Mouse (Mus musculus) layer of hippocampus, adult 8-10 months (tissue): Measurements from ENCODE around the gene Agap1. TPM values are rescaled to one million over a fixed set of nuclear protein-coding genes. Genes with fewer than 3 reads are reported as not detected.
A peak's percentile ranks its signal among the peaks of the same experiment; 100 is the strongest.

Experiments used
- DNase-seq, 2 experiments: peaks; one replicate each; pipeline ENCODE4 v3.0.0; 2022; ENCODE audit warnings: low spot score in 2 of 2
- total RNA-seq, 4 experiments: library from RNA; stranded (reverse); gene quantifications; 2 replicates each; pipeline ENCODE4 v1.2.4; 2022

Agap1 gene
- total RNA-seq, 4 experiments from 2014 or later, result 235 to 308 (median 283) TPM

DNA sequence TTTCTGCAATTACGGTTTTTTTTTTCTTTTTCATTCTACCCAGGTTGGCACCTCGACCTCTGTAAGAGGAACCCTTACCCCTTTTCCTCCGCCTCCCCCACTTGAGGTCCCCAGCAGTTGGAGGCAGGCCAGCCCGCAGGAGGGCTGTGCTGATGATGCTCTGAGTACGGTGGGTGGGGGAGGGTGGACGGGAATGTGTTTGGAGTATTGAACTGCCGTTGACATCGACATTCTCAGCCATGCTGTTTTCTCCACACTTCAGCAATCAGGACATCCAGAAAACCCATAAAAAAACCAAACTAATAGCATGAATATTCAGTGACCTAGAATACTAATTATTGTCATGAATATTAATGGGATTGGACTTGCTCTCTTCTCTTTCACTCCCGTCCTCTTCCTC is 295.9 kb downstream of the Agap1 start:
- DNase-seq, result no peak

DNA sequence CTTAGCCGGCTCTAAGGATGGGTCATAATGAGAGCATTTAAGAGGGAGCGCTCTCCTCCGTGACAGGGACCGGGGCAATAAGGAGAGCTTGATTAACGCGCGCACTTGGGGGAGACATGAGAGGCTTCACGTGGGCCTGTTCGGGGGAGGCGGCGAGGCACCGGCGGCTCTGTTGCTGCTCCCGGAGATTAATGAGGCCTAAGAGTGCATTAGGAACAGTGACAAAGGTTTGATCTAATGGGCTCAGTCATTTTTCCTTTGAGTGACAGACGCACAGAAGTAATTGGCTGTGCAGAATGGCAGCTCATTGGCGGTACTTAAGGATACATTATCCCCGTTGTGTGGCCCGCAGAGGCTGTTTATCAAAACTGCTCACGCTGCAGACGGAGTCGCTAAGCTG is 296.3 kb downstream of the Agap1 start:
- peak in 1 of 2 experiments; percentile 33 for DNase-seq

GRCm38 (mm10) chr1:89751344-89751743 is 296.7 kb downstream of the Agap1 start:
- no peak for DNase-seq

DNA sequence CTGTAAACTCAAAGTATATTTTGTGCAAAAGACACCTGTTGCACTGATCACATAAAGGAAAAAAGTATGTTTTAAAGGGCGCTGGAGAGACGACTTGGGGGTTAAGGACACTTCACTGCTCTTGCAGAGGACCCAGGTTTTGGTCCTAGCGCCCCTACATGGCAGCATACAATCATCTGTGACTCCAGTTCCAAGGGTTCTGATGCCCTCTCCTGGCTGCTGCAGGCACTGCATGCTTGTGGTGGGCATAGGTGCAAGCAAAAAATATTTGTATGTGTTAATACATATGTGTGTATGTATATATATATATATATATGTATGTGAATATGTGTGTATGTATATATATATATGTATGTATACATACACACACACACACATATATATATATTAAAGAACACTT is 298.1 kb downstream of the Agap1 start:
- no peak for DNase-seq

GRCm38 (mm10) chr1:89755358-89755757 is 300.8 kb downstream of the Agap1 start:
- no peak for DNase-seq

DNA sequence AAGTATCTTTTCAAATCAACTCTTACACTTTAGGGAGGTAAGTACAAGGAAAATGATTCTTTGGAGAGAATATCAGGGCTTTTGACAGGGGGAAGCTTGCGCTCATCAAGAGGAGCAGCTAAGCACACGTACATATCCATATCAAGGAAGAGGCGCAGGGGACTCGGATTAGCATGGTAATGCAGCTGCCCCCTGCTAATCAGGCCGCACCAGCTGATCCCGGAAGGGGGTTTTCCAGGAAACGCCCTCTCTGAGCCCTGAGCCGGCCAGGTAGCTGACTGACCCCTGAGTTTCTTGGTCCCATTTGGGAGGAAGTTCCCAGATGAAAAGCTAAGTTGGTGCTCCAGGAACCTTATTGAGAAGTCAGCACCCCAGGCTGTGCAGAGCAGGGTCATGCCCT is 301.8 kb downstream of the Agap1 start:
- no peak for DNase-seq

DNA sequence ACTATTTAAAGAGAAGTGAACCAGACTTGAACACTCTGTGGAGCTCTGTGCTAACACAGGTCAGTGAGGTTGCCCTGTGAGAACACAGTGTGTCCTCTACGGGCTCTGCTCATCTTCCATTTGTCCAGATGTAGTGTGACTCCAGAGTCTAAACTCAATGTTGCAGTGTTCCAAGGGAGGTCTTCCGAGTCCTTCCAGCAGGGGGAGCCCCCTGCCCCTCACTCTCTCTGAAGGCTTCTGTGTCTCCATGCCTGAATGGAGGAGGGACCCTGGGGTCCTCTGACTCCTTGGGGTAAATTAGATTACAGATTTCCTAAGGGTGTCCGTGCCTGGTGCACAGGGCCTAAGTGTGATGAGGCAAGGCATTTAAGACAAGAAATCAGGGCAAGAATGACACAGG is 302.9 kb downstream of the Agap1 start:
- no peak for DNase-seq

DNA sequence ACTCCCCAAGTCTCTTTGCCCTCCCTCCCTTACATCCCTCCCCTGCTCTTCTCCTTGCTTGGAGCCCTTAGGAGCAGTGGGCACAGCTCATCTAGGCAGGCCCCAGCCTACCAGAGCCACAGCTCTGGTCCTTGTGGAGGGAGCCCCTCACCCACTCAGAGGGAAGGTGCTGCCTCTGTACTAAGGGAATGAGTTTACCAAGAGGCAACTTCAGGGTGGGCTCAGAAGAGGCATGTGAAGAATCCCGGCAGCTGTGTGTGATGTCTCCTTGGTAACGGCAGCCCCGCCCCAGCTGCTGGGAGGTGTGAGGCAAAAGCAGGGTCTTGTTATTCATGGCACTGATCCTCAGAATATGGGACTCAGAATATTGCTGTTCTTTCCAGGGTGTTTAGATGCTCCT is 309.3 kb downstream of the Agap1 start:
- no peak for DNase-seq

DNA sequence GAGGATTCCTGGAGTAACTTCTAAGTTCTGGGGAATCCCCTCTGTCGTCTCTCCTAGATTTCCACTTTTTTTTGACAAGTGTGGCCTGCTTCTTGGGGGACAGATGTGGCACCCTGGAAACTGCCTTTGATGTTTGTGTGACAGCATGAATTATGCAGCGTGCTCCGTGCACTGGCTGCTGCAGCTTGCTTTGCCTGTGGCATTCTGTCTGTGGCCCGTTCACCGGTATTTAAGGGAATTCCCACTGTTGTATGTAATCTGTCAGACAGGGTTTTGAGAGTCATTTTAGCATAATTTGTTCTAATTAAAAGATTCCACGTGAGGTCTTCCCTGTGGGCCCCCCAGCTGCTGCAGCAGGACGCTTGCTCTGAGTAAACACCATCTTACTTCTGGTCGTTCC is 312.3 kb downstream of the Agap1 start:
- DNase-seq, result no peak

GRCm38 (mm10) chr1:89769641-89770040 is 315.0 kb downstream of the Agap1 start:
- no peak for DNase-seq

DNA sequence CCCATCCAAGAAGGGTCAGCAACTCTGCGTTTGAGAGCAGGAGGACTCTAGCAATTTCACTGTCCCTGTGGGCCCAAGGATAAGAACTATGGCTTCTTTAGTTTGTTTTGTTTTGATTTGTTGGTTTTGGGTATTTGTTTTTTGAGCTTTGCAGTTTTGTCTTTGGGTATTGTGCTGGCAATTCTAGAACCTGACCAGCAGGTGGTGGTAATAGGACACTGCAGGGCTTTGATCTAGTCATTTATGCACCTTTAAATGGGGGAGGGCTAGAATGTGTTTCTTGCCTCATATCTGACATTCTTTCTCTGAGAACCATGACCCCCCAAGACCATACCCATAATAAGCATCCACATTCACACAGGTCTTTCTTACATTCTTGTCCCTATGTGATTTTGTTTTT is 315.7 kb downstream of the Agap1 start:
- DNase-seq, result no peak

DNA sequence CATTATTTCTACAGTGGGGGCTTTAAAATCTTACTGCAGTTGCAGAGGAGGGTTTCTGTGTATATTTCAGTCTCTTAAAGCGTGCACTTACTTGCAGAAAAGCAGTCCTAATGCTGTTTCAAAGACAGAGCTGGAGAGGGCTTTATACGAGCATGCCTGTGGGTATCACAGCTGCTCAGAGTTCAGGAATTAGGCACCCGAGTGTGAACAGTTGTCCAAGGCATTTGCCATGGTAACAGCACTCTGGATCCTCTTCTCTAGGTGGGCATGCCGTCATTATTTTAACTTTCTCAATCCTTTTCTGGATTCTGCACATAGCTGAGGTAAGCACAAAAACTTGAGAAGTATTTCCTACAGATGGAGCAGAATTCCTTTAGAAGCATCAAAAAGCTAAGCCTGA is 321.1 kb downstream of the Agap1 start:
- no peak for DNase-seq

DNA sequence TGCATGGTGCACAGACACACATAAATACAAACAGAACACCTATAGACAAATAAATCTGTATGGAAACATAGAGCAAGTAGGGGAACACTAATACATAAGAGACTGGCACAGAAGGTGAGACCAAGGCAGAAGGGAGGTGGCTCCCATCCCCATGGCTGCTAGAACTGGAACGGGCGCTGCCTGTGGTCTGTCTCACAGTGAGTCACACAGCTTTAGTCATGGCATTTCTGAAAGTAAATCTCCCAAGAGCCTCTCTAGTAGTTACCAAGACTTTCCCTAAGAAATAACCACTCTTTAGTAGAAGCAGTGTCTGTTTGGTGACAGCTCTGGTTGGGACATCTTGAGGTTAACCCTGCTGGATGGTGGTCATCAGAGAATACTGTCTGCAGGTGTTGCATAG is 326.1 kb downstream of the Agap1 start:
- no peak for DNase-seq

- DNase-seq, result no peak
These were observed 327.3 kb downstream of the Agap1 start for GRCm38 (mm10) chr1:89781861-89782260.

- DNase-seq, result no peak
These were observed 332.2 kb downstream of the Agap1 start for GRCm38 (mm10) chr1:89786793-89787192.

DNA sequence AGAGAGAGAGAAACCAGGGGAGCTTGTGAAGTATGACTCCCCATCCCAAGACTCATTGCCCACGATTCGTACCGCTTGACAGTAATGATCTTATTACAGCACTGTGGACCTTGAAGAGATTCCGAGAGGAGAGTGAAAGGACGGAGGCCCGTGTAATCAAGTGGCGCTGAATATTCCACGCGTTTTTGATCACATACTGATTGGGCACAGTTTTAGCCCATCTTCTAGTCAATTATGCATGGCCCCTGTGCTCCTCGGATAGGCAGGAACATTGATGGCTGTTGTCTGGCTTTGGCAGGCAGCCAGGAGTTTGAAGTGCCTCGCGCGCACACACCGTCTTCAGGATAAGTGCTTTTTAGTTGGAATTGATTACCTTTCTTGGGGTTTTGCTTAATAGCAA is 344.1 kb downstream of the Agap1 start:
- no peak for DNase-seq

DNA sequence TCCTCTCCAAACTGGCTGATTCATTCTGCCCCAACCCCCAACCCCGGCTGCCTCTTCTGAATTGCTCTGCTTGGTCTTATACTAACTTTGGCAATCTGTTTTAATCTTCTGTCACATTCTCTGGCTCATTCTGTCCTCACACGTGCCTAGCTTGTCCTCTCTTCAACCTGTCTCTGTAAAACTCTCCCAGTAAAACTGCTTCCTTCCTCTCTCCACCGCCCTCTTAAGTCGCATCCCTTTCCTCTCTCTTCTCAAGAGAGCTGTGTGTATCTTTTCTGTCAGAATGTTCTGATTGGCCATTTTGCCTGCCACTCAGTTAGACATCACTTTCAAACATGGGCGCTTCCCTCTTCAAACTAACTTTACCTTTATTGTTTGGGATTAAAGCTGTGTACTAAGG is 346.9 kb downstream of the Agap1 start:
- DNase-seq, result peak in 1 of 2 experiments; percentile 20

DNA sequence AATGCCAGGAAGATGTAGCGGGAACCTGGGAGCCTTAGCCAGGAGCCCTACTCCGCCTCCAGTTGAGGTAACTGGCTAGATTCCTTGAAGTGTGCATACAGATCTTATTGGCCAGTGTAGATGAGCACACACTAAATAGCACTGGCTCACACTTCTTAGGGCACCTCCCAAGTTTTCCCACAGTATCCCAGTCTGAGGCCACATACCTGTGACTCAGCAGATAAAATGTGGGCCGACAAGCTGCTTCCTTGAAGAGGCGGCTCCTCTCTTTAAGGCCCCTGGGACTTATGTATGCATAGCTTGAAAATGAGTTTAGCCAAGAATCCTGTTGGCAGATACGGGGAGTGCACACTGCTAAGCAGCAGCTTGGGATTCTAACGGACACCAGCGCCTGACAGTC is 350.4 kb downstream of the Agap1 start:
- DNase-seq, result no peak

GRCm38 (mm10) chr1:89812816-89813215 is 358.2 kb downstream of the Agap1 start:
- DNase-seq, result no peak

DNA sequence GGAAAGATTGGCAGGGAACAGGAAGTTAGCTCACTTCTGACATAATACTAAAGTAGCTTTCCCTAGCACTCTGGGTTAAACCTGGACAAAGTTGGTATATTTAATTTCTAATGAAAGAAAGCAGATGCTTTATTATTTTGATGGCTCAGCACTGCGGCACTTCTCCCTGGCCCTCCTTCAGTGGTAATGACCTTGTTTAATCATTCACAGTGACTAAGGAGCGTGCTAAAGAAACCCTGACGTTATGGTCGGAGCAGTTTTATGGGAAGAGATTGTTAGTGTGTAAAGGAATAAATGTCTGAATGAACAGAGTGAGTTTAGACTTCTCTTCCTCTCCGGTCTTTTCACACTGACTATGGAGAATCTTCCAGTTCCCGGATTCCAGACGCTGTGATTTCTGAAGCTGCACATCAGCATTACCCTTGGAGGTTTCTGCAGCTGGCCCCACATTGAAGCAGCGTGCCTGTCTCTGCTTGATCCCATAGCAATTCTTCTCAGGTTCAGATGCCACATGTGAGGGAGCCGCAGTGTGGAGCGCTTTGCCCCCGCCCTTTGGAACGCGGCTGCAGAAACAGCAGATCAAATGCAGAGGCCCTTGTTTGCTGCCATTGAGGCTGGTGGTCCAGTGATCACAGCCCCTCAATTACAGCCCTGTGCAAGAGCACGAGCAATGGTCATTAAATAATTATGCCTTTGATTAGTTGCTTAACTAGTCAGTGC is 362.0 kb downstream of the Agap1 start:
- DNase-seq, result no peak

GRCm38 (mm10) chr1:89821822-89822221 is 367.2 kb downstream of the Agap1 start:
- DNase-seq, result no peak

- no peak for DNase-seq
These were observed 367.8 kb downstream of the Agap1 start for GRCm38 (mm10) chr1:89822431-89822830.

DNA sequence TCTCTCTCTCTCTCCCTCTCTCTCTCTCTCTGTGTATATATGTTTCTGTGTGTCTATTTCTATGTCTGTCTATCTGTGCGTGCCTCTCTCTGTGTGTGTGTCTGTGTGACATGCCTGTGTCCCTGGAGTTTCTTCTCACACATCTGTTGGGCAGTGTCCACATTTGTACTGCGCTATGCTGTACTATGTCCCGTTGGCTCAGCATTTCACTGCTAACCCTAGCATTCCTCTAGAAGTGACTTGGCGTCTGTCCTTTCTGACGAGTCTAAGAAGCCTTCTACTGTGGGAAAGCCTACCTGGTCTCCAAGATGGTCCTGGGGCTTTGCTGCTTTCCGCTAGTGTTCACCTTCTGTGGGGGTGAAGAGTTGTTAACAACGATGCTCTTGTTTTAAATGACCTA is 368.4 kb downstream of the Agap1 start:
- DNase-seq, result no peak

DNA sequence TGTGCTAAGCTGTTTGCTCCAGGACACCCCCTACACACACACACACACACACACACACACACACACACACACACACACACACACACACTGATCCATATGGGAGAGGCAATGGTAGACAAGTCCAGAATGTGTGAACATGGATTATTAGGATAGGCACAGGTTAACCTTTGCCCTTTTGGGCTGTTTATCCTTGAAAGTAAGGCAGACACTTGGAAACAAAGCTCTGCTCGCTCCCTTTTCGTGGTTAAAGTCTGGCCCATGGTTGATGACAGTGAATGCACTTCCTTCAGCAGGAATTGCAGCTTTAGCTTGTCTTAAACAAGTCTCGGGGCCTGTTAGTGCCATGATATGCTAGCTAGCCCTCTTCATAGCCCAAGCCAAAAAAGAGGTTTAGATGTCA is 372.4 kb downstream of the Agap1 start:
- DNase-seq, result no peak
